10 mouse cellular contexts compared by ENCODE assay signal in the genomic region with DNA sequence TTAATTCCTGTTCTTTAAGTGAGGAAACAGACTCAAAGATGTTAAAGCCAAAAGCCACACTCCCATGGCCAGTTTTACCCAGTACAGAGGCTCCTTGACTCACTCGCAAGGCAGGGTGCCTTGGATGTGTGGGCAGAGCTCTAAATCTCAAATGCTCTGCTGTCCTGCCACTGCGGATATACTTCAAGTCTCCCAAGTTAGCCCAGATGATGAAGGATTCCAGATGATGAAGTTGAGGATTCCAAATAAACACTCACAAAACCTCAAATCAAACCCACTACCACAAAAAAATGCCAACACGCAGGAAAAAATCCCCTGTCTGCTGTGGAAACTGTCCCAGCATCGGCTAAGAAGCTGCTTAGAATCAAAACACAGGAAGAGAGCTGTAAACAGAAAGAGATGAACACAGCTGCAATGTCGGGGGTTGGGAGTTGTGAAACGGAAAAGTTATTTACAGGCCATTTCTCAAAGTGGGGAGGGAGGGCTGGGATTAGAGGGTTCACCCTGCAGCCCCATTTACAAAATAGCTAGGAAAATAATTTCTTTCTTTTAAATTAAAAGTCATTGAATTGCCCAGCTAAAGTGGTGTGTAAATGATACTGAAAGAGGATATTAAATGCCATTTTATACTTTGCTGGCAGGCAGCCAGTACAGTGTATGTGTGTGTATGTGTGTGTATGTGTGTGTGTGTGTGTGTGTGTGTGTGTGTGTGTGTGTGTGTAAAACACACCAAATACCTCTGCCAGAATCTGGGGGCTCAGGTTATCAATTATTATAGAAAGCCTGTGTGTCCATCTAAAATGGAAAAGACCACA.
DNase-seq lines count a peak whose midpoint lies in the region; ATAC-seq lines count a peak whose summit lies in the region.
"Had no signal": no experiment of that assay in that cellular context is flagged by ENCODE, and none has a peak within 500 bp of the region (broad histone marks: within the 10 kb centered on the region; RNA-seq: fewer than 3 reads in every experiment).

No protein-coding gene starts in this region.

- no peak overlapping the region for H3K4me2 ChIP-seq in liver, embryonic 13.5 days
- no peak overlapping the region for H3K4me2 ChIP-seq in liver, embryonic 11.5 days

- H3K9ac ChIP-seq in liver, embryonic 13.5 days, result no peak overlapping the region
- no peak overlapping the region for H3K9ac ChIP-seq in liver, embryonic 11.5 days (ENCODE audit: low read depth, low read length)

- ATAC-seq in liver, embryonic 13.5 days (ENCODE audit: low read depth), result no peak
- no peak for ATAC-seq in liver, embryonic 11.5 days (replicated peaks; ENCODE audit: low FRiP score)
- ATAC-seq in hematopoietic stem cell, adult 5-6 weeks (replicated peaks in 1 of 2; ENCODE audit: insufficient read depth in 1 of 2, low FRiP score in 2 of 2, low TSS enrichment in 1 of 2, low read depth in 1 of 2, poor library complexity in 2 of 2, severe bottlenecking in 2 of 2), result peak; percentile 55 to 59; a peak in 3 of 4 replicates
- ATAC-seq in erythroblast, adult 5-6 weeks (replicated peaks; ENCODE audit: low FRiP score, poor library complexity, severe bottlenecking), result no peak
- ATAC-seq: Patski had no signal

- DNase-seq in liver, embryonic 13.5 days, result no peak
- DNase-seq in liver, embryonic 11.5 days (ENCODE audit: low spot score), result no peak
- DNase-seq in lung, postnatal 10 days, result peak; percentile 72
- DNase-seq in thymus, postnatal 14 days, result peak; percentile 63
- DNase-seq in gastrocnemius, postnatal 10 days, result no peak
- no peak for DNase-seq in layer of hippocampus, adult 9-10 months (ENCODE audit: low spot score)
- DNase-seq: gastrocnemius, postnatal 25 days had no signal

- 0 out of 2 replicates have a peak overlapping the region, but pooled peaks have one; percentile 15 for H3K27ac ChIP-seq in liver, embryonic 13.5 days
- H3K27ac ChIP-seq in liver, embryonic 11.5 days (ENCODE audit: low read depth, low read length), result no peak overlapping the region

- WGBS in liver, embryonic 13.5 days (ENCODE audit: insufficient replicate concordance), result 30% methylated on average over 6 of the region's 6 CpGs
- WGBS in liver, embryonic 11.5 days, result 34% methylated on average over 6 of the region's 6 CpGs

- peaks cover 5% of the 10 kb centered on the region; the same call in 1 of the 2 replicates for H3K4me1 ChIP-seq in liver, embryonic 13.5 days (replicated peaks)
- H3K4me1 ChIP-seq in liver, embryonic 11.5 days (replicated peaks; ENCODE audit: control insufficient read depth, insufficient read depth, low read length), result peaks cover 16% of the 10 kb centered on the region

- H3K9me3 ChIP-seq in liver, embryonic 13.5 days (replicated peaks), result no peaks in the 10 kb centered on the region
- no peaks in the 10 kb centered on the region for H3K9me3 ChIP-seq in liver, embryonic 11.5 days (ENCODE audit: control insufficient read depth, low read length)

- peaks cover 17% of the 10 kb centered on the region for H3K27me3 ChIP-seq in liver, embryonic 13.5 days
- no peaks in the 10 kb centered on the region; the same call in none of the 2 replicates for H3K27me3 ChIP-seq in liver, embryonic 11.5 days (replicated peaks; ENCODE audit: control insufficient read depth, insufficient read depth, low read length)
- H3K27me3 ChIP-seq: Patski had no signal

- no peak overlapping the region for H3K4me3 ChIP-seq in liver, embryonic 13.5 days (replicated peaks)
- H3K4me3 ChIP-seq in liver, embryonic 11.5 days (ENCODE audit: low read depth, low read length), result no peak overlapping the region

- no peaks in the 10 kb centered on the region for H3K36me3 ChIP-seq in liver, embryonic 13.5 days
- no peaks in the 10 kb centered on the region for H3K36me3 ChIP-seq in liver, embryonic 11.5 days (ENCODE audit: control insufficient read depth, insufficient read depth, low read length)

Comparison
In these comparisons a context has a peak if more than half of its experiments do, and no peak if none do; other contexts are left out.
1. ATAC-seq: peak in hematopoietic stem cell, adult 5-6 weeks (2 of 2); none in liver, embryonic 13.5 days (single experiment), liver, embryonic 11.5 days (single experiment) and erythroblast, adult 5-6 weeks (single experiment).
2. DNase-seq: peak in lung, postnatal 10 days (single experiment) and thymus, postnatal 14 days (single experiment); none in liver, embryonic 13.5 days (single experiment), liver, embryonic 11.5 days (single experiment), gastrocnemius, postnatal 10 days (single experiment) and layer of hippocampus, adult 9-10 months (single experiment).